Mouse (Mus musculus) liver, postnatal 0 days (tissue): ENCODE data around the gene Gm14137.

Experiments used
- CTCF ChIP-seq: sonication (generic); IDR thresholded peaks from 2 replicates; pipeline ENCODE4 v1.5.1; 2016; ENCODE audit warnings: antibody characterized with exemption, low read depth
- EP300 ChIP-seq: IDR thresholded peaks from 2 replicates; pipeline ENCODE4 v1.6.1; 2016; ENCODE audit warnings: antibody characterized with exemption, low read depth, mild to moderate bottlenecking

DNA sequence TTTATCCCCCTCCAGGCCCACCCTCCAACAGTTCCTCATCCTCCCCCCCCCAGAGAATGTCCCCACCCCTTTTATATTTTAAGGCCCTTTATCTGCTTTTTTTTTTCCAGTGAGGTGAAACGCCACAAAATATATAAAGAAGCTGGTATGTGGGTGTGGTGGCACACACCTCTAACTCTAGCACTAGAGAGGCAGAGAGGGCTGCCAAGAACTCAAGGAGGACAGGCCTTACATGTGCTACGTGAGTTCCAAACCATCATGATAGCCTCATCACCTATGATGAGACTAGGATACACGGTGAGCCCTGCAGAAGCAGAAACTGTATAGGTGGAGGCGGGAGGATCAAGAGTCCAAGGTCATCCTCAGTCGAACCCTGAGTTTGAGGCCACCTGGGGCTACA is 16.7 kb downstream of the Gm14137 start:
- TF ChIP-seq CTCF, result no peak
- no peak for TF ChIP-seq EP300
